Mouse (Mus musculus): ENCODE results near the gene Tsn. TPM values are rescaled to one million over a fixed set of nuclear protein-coding genes. Genes with fewer than 3 reads are reported as not detected.

Tsn gene
- polyA plus RNA-seq (2015; fragmentation: Nextera tagmentation; extraction: Ambion mirVana), result 288 and 291 TPM in 2 replicates

DNA sequence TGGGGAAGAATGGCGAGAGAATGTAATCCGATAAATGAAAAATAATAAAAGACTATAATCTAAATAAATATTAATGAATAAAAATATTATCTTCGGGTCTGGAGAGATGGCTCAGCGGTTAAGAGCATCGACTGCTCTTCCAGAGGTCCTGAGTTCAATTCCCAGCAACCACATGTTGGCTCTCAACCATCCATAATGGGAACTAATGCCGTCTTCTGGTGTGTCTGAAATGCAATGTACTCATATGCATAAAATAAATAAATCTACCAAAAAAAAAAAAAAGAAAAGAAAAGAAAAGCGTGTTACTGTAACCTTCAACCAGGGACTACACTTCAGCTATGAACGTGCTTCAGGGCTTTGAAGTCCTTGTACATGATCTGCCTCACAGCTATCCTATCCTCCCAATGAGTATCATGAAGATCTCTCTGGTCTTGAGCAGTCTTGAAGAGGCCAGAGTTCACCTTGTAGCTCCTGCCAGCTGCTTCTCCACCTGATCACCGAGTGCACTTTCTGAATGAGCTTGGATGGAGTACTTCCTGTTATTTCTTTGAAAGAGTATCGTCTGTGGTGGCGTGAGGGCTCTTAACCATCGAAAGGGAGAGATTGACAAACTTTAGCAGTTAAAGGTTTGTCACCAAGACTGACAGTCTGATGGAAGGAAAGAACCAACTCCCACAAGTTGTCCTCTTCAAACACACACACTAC, at the start of gene Tsn:
Gene Tsn, minus strand, starts transcription at position 118 of the 705 bp plus-strand sequence.
- H3K4me2 ChIP-seq (replicated peaks; ENCODE audit: low read depth, low read length), result peak within 1 kb of the TSS; percentile 81
- peak within 1 kb of the TSS; percentile 89 for H3K9ac ChIP-seq (replicated peaks; ENCODE audit: low read length)
- 0 out of 2 replicates have a peak, but pooled peaks have one; percentile 18 for ATAC-seq (ENCODE audit: low FRiP score, low TSS enrichment)
- WGBS, result 51% methylated on average over 12 of the region's 12 CpGs
- peak within 1 kb of the TSS; percentile 95 for H3K27ac ChIP-seq (ENCODE audit: low read length)
- peaks cover 8% of the 10 kb centered on the region for H3K4me1 ChIP-seq (ENCODE audit: insufficient read depth, low read length)
- H3K4me3 ChIP-seq (ENCODE audit: low read length), result peak within 1 kb of the TSS; percentile 96
- H3K9me3 ChIP-seq (ENCODE audit: low read length), result no peaks in the 10 kb centered on the region
- H3K27me3 ChIP-seq (ENCODE audit: insufficient read depth, low read length), result no peaks in the 10 kb centered on the region
- H3K36me3 ChIP-seq (ENCODE audit: insufficient read depth, low read length), result peaks cover 9% of the 10 kb centered on the region

DNA sequence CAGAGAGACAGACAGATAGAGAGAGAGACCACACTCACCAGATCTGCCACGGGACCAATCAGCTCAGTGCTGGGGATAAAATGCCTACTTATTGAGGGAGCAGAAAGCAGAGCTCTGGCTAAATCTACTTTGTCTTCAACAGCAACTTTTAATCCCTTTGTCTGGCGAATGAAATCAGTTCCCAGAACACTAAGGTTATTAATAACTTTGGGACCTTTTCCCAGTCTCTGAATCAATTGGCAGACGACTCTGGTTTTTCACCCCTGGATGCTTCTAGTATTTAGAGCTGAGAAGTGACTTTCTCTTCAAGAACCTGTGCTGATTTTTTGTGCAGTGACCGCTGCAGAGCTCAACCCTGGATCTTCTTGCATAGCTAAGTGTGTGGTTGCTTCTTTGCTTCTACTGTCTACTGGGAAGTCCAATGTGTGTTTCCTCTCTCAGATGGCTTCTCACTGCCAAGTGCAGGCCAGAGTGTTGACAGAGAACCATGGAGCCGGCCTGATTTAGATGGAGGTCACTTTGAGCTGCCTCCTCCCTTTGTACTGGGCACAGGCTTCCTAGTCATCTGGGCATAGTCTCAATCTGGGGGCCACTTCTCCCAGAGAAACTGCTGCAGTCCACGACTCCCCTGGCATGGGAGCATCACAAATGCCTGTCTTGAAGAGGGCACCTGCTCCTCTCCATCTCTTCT, 47.7 kb upstream of the Tsn start:
- no peak overlapping the region for H3K9ac ChIP-seq (replicated peaks; ENCODE audit: low read length)
- no peaks in the 10 kb centered on the region for H3K27me3 ChIP-seq (ENCODE audit: insufficient read depth, low read length)
- H3K4me3 ChIP-seq (ENCODE audit: low read length), result no peak overlapping the region
- 78% methylated on average over 6 of the region's 6 CpGs for WGBS
- no peak overlapping the region for H3K4me2 ChIP-seq (replicated peaks; ENCODE audit: low read depth, low read length)
- no peaks in the 10 kb centered on the region for H3K36me3 ChIP-seq (ENCODE audit: insufficient read depth, low read length)
- ATAC-seq (ENCODE audit: low FRiP score, low TSS enrichment), result no peak
- no peaks in the 10 kb centered on the region for H3K4me1 ChIP-seq (ENCODE audit: insufficient read depth, low read length)
- no peaks in the 10 kb centered on the region for H3K9me3 ChIP-seq (ENCODE audit: low read length)
- no peak overlapping the region for H3K27ac ChIP-seq (ENCODE audit: low read length)

DNA sequence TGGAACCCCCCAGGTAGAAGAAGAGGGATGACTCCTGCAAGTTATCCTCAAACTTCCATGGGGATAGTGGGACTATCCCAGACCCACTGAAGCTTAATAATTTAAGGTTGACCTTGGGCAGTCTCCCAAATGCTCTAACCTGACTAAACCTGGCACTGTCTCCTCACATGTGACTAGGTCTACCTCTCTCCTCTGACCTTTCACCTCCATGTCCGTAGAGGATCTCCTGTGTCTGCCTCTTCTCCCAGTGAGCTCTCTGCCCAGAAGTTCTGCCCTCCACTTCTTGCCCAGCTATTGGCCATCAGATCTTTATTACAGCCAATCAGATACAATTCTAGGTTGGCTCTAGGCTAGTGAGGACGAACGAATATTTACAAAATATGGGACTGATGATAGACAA, 38.4 kb upstream of the Tsn start:
- WGBS, result 78% methylated on average over 3 of the region's 3 CpGs
- H3K27ac ChIP-seq (ENCODE audit: low read length), result no peak overlapping the region
- no peak overlapping the region for H3K4me3 ChIP-seq (ENCODE audit: low read length)
- H3K36me3 ChIP-seq (ENCODE audit: insufficient read depth, low read length), result no peaks in the 10 kb centered on the region
- H3K27me3 ChIP-seq (ENCODE audit: insufficient read depth, low read length), result no peaks in the 10 kb centered on the region
- ATAC-seq (ENCODE audit: low FRiP score, low TSS enrichment), result no peak
- H3K4me1 ChIP-seq (ENCODE audit: insufficient read depth, low read length), result no peaks in the 10 kb centered on the region
- H3K4me2 ChIP-seq (replicated peaks; ENCODE audit: low read depth, low read length), result no peak overlapping the region
- H3K9ac ChIP-seq (replicated peaks; ENCODE audit: low read length), result no peak overlapping the region
- H3K9me3 ChIP-seq (ENCODE audit: low read length), result no peaks in the 10 kb centered on the region

DNA sequence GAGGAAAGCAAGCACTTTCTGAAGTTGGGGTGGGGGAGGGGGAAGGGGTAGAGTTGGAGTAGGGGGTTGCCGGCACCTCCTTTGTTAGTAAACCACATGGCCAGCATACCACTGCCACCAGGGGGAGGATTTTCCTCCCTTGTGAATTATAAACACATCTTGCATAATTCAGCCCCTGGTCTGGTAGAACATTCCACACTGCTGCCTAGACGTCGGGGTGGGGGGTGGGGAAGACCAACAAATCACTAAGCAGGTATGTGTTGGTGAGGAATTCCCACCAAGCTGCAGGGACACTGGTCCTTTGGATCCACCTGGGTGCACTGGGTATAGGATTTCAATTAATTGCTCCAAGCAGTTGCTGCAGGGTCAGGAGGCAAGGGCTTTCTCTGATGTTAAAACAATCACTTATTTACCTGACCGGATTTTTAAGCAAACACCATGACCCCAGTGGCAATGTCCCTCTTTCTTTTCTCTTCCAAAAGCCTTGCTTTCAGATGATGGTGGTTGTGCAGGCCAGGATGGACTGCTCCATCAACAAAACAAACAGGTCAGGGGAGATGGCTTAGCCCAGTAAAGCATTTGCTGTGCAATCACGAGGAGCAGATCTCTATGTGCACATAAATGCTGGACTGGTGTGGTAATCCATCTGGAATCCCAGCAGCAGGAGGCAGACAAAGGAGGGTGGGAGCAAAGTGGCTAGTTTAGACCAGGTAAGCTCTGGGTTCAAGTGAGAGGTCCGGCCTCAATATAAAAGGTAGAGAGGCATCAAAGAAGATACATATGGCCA, 32.3 kb upstream of the Tsn start:
- H3K4me1 ChIP-seq (ENCODE audit: insufficient read depth, low read length), result peaks cover 14% of the 10 kb centered on the region
- no peaks in the 10 kb centered on the region for H3K36me3 ChIP-seq (ENCODE audit: insufficient read depth, low read length)
- peak; percentile 91 for ATAC-seq (ENCODE audit: low FRiP score, low TSS enrichment)
- peak overlapping the region; percentile 53 for H3K27ac ChIP-seq (ENCODE audit: low read length)
- no peak overlapping the region for H3K4me2 ChIP-seq (replicated peaks; ENCODE audit: low read depth, low read length)
- H3K27me3 ChIP-seq (ENCODE audit: insufficient read depth, low read length), result no peaks in the 10 kb centered on the region
- no peaks in the 10 kb centered on the region for H3K9me3 ChIP-seq (ENCODE audit: low read length)
- WGBS, result 25% methylated on average over 6 of the region's 6 CpGs
- no peak overlapping the region for H3K9ac ChIP-seq (replicated peaks; ENCODE audit: low read length)
- H3K4me3 ChIP-seq (ENCODE audit: low read length), result no peak overlapping the region

DNA sequence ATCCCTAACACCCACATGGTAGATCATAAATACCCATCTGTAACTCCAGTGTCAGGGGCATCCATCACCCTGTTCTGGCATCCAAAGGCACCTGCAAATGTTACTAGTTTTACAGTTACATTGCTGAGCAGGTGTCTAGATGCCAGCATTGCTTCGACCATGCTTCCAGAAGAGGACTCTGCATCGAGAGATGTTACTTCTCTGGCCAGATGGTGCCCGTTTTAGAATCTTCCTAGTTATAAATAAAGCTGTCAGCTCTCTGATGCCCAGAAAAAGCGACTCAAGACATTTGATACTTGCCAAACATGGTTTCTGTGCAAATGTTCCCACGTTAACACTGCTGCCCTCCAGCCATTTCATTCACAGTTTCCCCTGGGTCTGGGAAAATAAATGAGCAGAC, 26.4 kb upstream of the Tsn start:
- ATAC-seq (ENCODE audit: low FRiP score, low TSS enrichment), result no peak
- H3K27ac ChIP-seq (ENCODE audit: low read length), result no peak overlapping the region
- no peaks in the 10 kb centered on the region for H3K27me3 ChIP-seq (ENCODE audit: insufficient read depth, low read length)
- peaks cover 16% of the 10 kb centered on the region for H3K36me3 ChIP-seq (ENCODE audit: insufficient read depth, low read length)
- no peak overlapping the region for H3K4me3 ChIP-seq (ENCODE audit: low read length)
- 42% methylated on average over 5 of the region's 5 CpGs for WGBS
- no peak overlapping the region for H3K4me2 ChIP-seq (replicated peaks; ENCODE audit: low read depth, low read length)
- no peaks in the 10 kb centered on the region for H3K4me1 ChIP-seq (ENCODE audit: insufficient read depth, low read length)
- no peak overlapping the region for H3K9ac ChIP-seq (replicated peaks; ENCODE audit: low read length)
- no peaks in the 10 kb centered on the region for H3K9me3 ChIP-seq (ENCODE audit: low read length)

DNA sequence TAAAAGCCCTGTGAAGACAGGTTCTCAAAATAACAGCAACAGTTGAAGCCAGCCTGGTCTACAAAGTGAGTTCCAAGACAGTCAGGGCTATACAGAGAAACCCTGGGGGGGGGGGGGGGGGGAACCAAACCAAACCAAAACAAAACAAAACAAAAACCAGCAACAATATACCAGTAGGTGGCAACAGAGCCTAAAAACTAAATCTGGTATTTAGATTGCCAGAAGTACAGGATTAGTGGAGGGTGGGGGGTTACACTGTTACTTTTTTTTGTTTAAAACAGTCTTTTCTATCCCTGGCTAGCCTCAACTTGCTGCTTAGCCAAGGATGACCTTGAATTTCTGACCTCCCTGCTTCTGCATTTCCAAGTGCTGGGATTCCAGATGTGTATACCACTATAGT, 24.3 kb upstream of the Tsn start:
- H3K4me1 ChIP-seq (ENCODE audit: insufficient read depth, low read length), result no peaks in the 10 kb centered on the region
- peaks cover 37% of the 10 kb centered on the region for H3K36me3 ChIP-seq (ENCODE audit: insufficient read depth, low read length)
- no peaks in the 10 kb centered on the region for H3K27me3 ChIP-seq (ENCODE audit: insufficient read depth, low read length)
- H3K9me3 ChIP-seq (ENCODE audit: low read length), result no peaks in the 10 kb centered on the region
- ATAC-seq (ENCODE audit: low FRiP score, low TSS enrichment), result no peak
- no peak overlapping the region for H3K4me3 ChIP-seq (ENCODE audit: low read length)
- H3K4me2 ChIP-seq (replicated peaks; ENCODE audit: low read depth, low read length), result no peak overlapping the region
- H3K27ac ChIP-seq (ENCODE audit: low read length), result no peak overlapping the region
- no peak overlapping the region for H3K9ac ChIP-seq (replicated peaks; ENCODE audit: low read length)

DNA sequence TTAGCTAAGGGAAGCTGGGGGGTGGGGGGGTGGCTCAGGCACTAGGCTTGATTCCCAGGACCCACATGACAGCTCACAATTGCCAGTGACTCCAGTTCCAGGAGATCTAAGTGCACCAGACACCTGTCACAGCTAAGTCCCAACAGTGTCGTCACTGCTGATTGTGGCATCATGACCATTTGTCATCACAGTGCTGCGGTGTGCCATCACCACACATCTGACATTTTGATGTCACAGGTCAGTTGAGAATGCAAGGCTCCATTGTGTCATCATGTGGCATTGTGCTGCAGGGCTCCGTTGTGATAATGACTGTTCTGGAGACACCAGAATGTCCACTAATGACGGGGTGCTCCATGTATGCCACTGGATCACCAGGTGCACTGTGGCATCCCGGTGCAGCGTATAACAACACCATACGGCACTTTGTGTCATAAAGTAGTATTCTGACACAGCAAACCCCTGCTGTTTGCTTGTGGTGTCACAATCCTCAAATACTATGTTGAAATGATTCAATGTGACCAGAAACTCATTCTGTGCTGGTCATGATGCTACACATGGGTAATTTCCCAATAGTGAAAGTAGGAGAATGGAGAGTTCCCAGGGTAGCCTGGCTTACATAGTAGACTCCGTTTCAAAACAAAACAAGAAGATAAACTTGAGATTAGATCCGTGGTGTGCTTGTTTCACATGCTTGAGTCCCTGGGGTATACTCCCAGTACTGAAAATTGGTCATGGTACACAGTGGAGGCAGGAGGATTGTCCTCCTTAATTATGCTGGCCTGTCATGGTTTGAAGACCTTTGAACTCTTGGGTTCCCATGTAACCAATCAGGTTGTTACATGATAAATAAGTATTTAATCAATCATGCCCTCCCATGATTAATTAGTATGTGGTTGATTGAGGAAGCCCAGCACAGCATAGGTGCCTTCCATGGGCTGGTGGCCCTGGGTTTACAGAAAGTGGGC, 23.5 kb upstream of the Tsn start:
- H3K4me1 ChIP-seq (ENCODE audit: insufficient read depth, low read length), result no peaks in the 10 kb centered on the region
- H3K27ac ChIP-seq (ENCODE audit: low read length), result no peak overlapping the region
- whole genome bisulfite sequencing, result 78% methylated on average over 9 of the region's 9 CpGs
- H3K4me2 ChIP-seq (replicated peaks; ENCODE audit: low read depth, low read length), result no peak overlapping the region
- H3K27me3 ChIP-seq (ENCODE audit: insufficient read depth, low read length), result no peaks in the 10 kb centered on the region
- H3K36me3 ChIP-seq (ENCODE audit: insufficient read depth, low read length), result peaks cover 45% of the 10 kb centered on the region
- H3K4me3 ChIP-seq (ENCODE audit: low read length), result no peak overlapping the region
- no peak overlapping the region for H3K9ac ChIP-seq (replicated peaks; ENCODE audit: low read length)
- peak; percentile 31; the same call in 1 of the 2 replicates for ATAC-seq (ENCODE audit: low FRiP score, low TSS enrichment)
- H3K9me3 ChIP-seq (ENCODE audit: low read length), result no peaks in the 10 kb centered on the region

DNA sequence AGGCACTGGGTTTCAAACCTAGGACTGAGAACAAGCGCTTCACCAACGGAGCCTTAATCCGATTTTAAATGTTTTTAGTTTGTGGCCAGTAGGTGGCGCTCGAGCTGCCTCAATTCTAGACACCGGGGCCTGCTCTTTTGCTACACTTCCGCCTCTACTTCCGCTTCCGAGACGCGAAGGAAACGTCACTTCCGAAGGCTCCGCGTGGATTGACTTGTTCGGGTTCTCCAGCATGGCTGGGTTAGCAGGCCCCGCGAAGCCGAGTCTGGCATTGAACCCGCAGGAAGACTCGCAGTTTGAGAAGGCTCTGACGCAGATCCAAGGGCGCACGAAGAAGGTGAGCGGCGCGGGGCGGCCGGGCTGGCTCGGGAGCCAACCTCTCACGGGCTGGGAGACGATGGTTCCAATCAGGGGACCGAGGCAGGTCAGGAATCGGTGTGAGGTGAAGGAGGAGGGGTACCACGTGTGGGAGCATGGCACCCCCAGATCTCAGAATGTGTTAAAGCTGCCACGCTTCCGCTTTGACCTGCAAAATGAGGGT, 10.2 kb upstream of the Tsn start, which contains the start of gene Nifk:
Gene Nifk, plus strand, starts transcription at position 179 of the 541 bp plus-strand sequence.
- Histone ChIP-seq H3K27ac (ENCODE audit: low read length) (0 out of 2 replicates have a peak within 1 kb of the TSS, but pooled peaks have one; percentile 42), H3K9me3 (ENCODE audit: low read length) (no peaks in the 10 kb centered on the region), H3K27me3 (ENCODE audit: insufficient read depth, low read length) (no peaks in the 10 kb centered on the region), H3K9ac (replicated peaks; ENCODE audit: low read length) (peak within 1 kb of the TSS; percentile 93), H3K4me2 (replicated peaks; ENCODE audit: low read depth, low read length) (peak within 1 kb of the TSS; percentile 95), H3K4me3 (ENCODE audit: low read length) (peak within 1 kb of the TSS; percentile 97), H3K4me1 (ENCODE audit: insufficient read depth, low read length) (peaks cover 8% of the 10 kb centered on the region), H3K36me3 (ENCODE audit: insufficient read depth, low read length) (peaks cover 19% of the 10 kb centered on the region)
- ATAC-seq (ENCODE audit: low FRiP score, low TSS enrichment), result peak; percentile 94
- under 1% methylated on average over 37 of the region's 37 CpGs for WGBS

DNA sequence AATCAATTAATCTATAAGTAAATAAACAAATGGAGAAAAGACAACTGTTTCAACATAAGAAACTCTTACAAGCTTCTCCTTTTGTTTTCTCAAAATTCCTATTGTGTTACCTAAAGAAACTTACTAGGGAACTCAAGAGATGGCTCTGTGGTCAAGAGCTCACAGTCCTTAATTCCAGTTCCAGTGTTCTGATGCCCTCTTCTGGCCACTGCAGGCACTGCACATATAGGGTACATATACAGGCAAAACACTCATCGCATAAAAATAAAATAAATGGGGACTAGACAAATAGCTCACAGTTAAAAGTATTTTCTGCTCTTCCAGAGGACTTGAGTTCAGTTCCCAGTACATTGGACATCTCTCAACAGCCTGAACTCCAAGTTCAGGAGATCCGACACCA, 9.2 kb upstream of the Tsn start:
- H3K4me2 ChIP-seq (replicated peaks; ENCODE audit: low read depth, low read length), result no peak overlapping the region
- peaks cover 8% of the 10 kb centered on the region for H3K4me1 ChIP-seq (ENCODE audit: insufficient read depth, low read length)
- WGBS, result 73% methylated on average over 2 of the region's 2 CpGs
- no peaks in the 10 kb centered on the region for H3K27me3 ChIP-seq (ENCODE audit: insufficient read depth, low read length)
- H3K27ac ChIP-seq (ENCODE audit: low read length), result no peak overlapping the region
- no peak overlapping the region for H3K4me3 ChIP-seq (ENCODE audit: low read length)
- H3K9ac ChIP-seq (replicated peaks; ENCODE audit: low read length), result no peak overlapping the region
- ATAC-seq (ENCODE audit: low FRiP score, low TSS enrichment), result no peak
- H3K9me3 ChIP-seq (ENCODE audit: low read length), result no peaks in the 10 kb centered on the region
- H3K36me3 ChIP-seq (ENCODE audit: insufficient read depth, low read length), result peaks cover 19% of the 10 kb centered on the region
